Comparison of ENCODE assay signal across 11 mouse cellular contexts in the genomic region with DNA sequence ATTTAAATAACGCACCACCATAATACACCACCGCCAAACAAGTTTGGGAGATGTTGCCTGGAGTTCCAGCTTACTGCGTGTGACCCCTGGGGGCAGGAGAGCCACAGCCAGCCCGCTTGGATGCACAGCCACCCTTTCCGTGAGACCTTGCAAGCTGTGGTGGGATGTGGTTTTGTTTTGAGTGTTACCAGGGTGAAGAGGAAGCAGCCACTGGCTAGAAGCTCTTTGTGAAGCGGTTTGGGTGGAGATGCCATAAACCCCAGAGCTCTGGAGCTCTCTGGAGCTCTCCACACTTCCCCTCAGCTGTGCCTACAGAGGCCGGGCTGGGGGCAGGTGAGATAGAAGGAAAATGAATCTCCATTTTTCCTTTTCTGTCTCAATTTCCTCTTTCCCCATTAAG. TPM values are rescaled to one million over a fixed set of nuclear protein-coding genes. Genes with fewer than 3 reads are reported as not detected.
DNase-seq lines count a peak whose midpoint lies in the region.
"Had no signal": no experiment of that assay in that cellular context is flagged by ENCODE, and none has a peak within 500 bp of the region (broad histone marks: within the 10 kb centered on the region; RNA-seq: fewer than 3 reads in every experiment).

No protein-coding gene starts in this region.

- DNase-seq in lung, postnatal 25 days (ENCODE audit: low spot score): peak; percentile 44
- DNase-seq in lung, postnatal 14 days: no peak
- peak; percentile 47 for DNase-seq in c-Kit-positive CD71-negative TER-119-negative erythroid progenitor cells, embryonic 14.5 days (ENCODE audit: low read depth)
- peak; percentile 53 for DNase-seq in thymus, postnatal 25 days
- no peak for DNase-seq in adrenal gland, postnatal 14 days
- no peak for DNase-seq in adrenal gland, adult 2 months
- DNase-seq: embryo, embryonic 11 days; gastrocnemius, adult 2 months had no signal

- peaks cover 20% of the 10 kb centered on the region for H3K9me3 ChIP-seq in megakaryocyte, embryonic 14.5 days
- H3K9me3 ChIP-seq: hindbrain, embryonic 15.5 days; neural tube, embryonic 13.5 days had no signal

- peaks cover 68% of the 10 kb centered on the region for H3K27me3 ChIP-seq in megakaryocyte, embryonic 14.5 days (replicated peaks)
- H3K27me3 ChIP-seq: hindbrain, embryonic 15.5 days; neural tube, embryonic 13.5 days had no signal

- H3K36me3 ChIP-seq in megakaryocyte, embryonic 14.5 days (replicated peaks; ENCODE audit: low read length): no peaks in the 10 kb centered on the region
- H3K36me3 ChIP-seq: hindbrain, embryonic 15.5 days; neural tube, embryonic 13.5 days had no signal

- H3K4me3 ChIP-seq in megakaryocyte, embryonic 14.5 days (replicated peaks): peak overlapping the region; percentile 65
- H3K4me3 ChIP-seq: gastrocnemius, adult 2 months; hindbrain, embryonic 15.5 days; neural tube, embryonic 13.5 days had no signal

- peaks cover 25% of the 10 kb centered on the region for H3K4me1 ChIP-seq in megakaryocyte, embryonic 14.5 days

RNA-seq across cellular contexts. Expression of a gene that starts 38.8 kb away (rescaled TPM):
- 1.4 and 16.6 TPM in 2 replicates for polyA plus RNA-seq in megakaryocyte, embryonic 14.5 days (2012; ENCODE audit: insufficient read depth, low replicate concordance)
- 21.5 and 24.1 TPM in 2 replicates for total RNA-seq in adrenal gland, postnatal 14 days (2021)
- 10 to 100 TPM; 13.6 to 14.9 TPM for total RNA-seq in adrenal gland, adult 2 months (2021)
- 1.6 and 1.8 TPM in 2 replicates for polyA plus RNA-seq in adrenal gland, adult 2 months (2012; rRNA removed)

Comparison
In these comparisons a context has a peak if more than half of its experiments do, and no peak if none do; other contexts are left out.
1. DNase-seq: peak in lung, postnatal 25 days (single experiment), c-Kit-positive CD71-negative TER-119-negative erythroid progenitor cells, embryonic 14.5 days (single experiment) and thymus, postnatal 25 days (single experiment); none in lung, postnatal 14 days (single experiment), adrenal gland, postnatal 14 days (single experiment) and adrenal gland, adult 2 months (single experiment).